Mouse (Mus musculus): ENCODE data around the gene Mid2. TPM values are rescaled to one million over a fixed set of nuclear protein-coding genes. Genes with fewer than 3 reads are reported as not detected.

Mid2 gene
- total RNA-seq, 2 experiments from 2014 or later = 20.6 to 21.9 TPM

Other genes with a start within 250 kb of the Mid2 start
- gene Prps1, start 208.0 kb upstream of the Mid2 start, total RNA-seq (2021) = 10 to 100 TPM; 23.4 to 24.6 TPM
- 100 to 1,000 TPM; 256 to 263 TPM for gene Tsc22d3, start 63.9 kb upstream of the Mid2 start, total RNA-seq (2021)
- gene Tex13b, start 148.8 kb downstream of the Mid2 start, total RNA-seq (2021) = not detected
- gene Vsig1, start 243.0 kb downstream of the Mid2 start, total RNA-seq (2021) = not detected